Mouse (Mus musculus) megakaryocyte, adult 5-6 weeks (primary cell): Measurements from ENCODE around the gene Gsto1. TPM values are rescaled to one million over a fixed set of nuclear protein-coding genes. Genes with fewer than 3 reads are reported as not detected.

Source experiments
- ATAC-seq: 2 replicates; pipeline ENCODE4 v1.8.0; 2016; ENCODE audit warnings: mild to moderate bottlenecking, inconsistent platforms; ENCODE audit not compliant: poor library complexity, severe bottlenecking
- total RNA-seq, 2 experiments: library from RNA; stranded (forward) in 1 of 2; stranded (reverse) in 1 of 2; fragments of 153-499, 151-499 nt in 1 of 2; fragments of 221-1000, 200-1000 nt in 1 of 2; gene quantifications; 2 replicates each; pipeline versions ENCODE4 v1.2.3 to v1.2.4; 2015 to 2017

Gene Gsto1
- total RNA-seq, 2 experiments from 2014 or later, result 75.9 to 168 TPM

GRCm38 (mm10) chr19:47886617-47887016, 31.8 kb downstream of the Gsto1 start:
- ATAC-seq, result no peak

- ATAC-seq, result peak; percentile 36
These were observed 32.6 kb downstream of the Gsto1 start for GRCm38 (mm10) chr19:47887417-47887816.

GRCm38 (mm10) chr19:47888037-47888436, 33.3 kb downstream of the Gsto1 start:
- no peak for ATAC-seq

GRCm38 (mm10) chr19:47890489-47891130, 35.8 kb downstream of the Gsto1 start:
- ATAC-seq, result peak; percentile 22; the same call in 1 of the 2 replicates

GRCm38 (mm10) chr19:47891562-47892312, 37.0 kb downstream of the Gsto1 start:
- ATAC-seq, result no peak

- ATAC-seq, result no peak
These were observed 38.3 kb downstream of the Gsto1 start for GRCm38 (mm10) chr19:47893092-47893491.

GRCm38 (mm10) chr19:47898472-47899079, 43.8 kb downstream of the Gsto1 start:
- ATAC-seq, result peak; percentile 75

GRCm38 (mm10) chr19:47900012-47900411, 45.2 kb downstream of the Gsto1 start:
- ATAC-seq, result no peak

GRCm38 (mm10) chr19:47900558-47900957, 45.8 kb downstream of the Gsto1 start:
- ATAC-seq, result no peak

- no peak for ATAC-seq
These were observed 47.8 kb downstream of the Gsto1 start for GRCm38 (mm10) chr19:47902316-47903201.

- no peak for ATAC-seq
These were observed 48.9 kb downstream of the Gsto1 start for GRCm38 (mm10) chr19:47903679-47904078.

GRCm38 (mm10) chr19:47905081-47905480, 50.3 kb downstream of the Gsto1 start:
- ATAC-seq, result peak; percentile 57

- peak; percentile 78 for ATAC-seq
These were observed 50.8 kb downstream of the Gsto1 start for GRCm38 (mm10) chr19:47905603-47906002.

GRCm38 (mm10) chr19:47907596-47907995, 52.8 kb downstream of the Gsto1 start:
- no peak for ATAC-seq

- ATAC-seq, result no peak
These were observed 54.2 kb downstream of the Gsto1 start for GRCm38 (mm10) chr19:47908961-47909371.

- ATAC-seq, result 0 out of 2 replicates have a peak, but pooled peaks have one; percentile 6
These were observed 54.8 kb downstream of the Gsto1 start for GRCm38 (mm10) chr19:47909387-47910116.

- ATAC-seq, result peak; percentile 63
These were observed 55.4 kb downstream of the Gsto1 start for GRCm38 (mm10) chr19:47910117-47910618.

- no peak for ATAC-seq
These were observed 56.0 kb downstream of the Gsto1 start for GRCm38 (mm10) chr19:47910751-47911150.

- no peak for ATAC-seq
These were observed 58.6 kb downstream of the Gsto1 start for GRCm38 (mm10) chr19:47913344-47913743.

- ATAC-seq, result no peak
These were observed 59.4 kb downstream of the Gsto1 start for GRCm38 (mm10) chr19:47914191-47914590.
